Mouse (Mus musculus) layer of hippocampus, adult 11-12 months (tissue): ENCODE data around the gene Ctr9.
A peak's percentile ranks its signal among the peaks of the same experiment; 100 is the strongest.

Source experiments
- DNase-seq: peaks from one replicate; pipeline ENCODE4 v3.0.0; 2022; ENCODE audit warnings: low spot score

Ctr9 gene

DNA sequence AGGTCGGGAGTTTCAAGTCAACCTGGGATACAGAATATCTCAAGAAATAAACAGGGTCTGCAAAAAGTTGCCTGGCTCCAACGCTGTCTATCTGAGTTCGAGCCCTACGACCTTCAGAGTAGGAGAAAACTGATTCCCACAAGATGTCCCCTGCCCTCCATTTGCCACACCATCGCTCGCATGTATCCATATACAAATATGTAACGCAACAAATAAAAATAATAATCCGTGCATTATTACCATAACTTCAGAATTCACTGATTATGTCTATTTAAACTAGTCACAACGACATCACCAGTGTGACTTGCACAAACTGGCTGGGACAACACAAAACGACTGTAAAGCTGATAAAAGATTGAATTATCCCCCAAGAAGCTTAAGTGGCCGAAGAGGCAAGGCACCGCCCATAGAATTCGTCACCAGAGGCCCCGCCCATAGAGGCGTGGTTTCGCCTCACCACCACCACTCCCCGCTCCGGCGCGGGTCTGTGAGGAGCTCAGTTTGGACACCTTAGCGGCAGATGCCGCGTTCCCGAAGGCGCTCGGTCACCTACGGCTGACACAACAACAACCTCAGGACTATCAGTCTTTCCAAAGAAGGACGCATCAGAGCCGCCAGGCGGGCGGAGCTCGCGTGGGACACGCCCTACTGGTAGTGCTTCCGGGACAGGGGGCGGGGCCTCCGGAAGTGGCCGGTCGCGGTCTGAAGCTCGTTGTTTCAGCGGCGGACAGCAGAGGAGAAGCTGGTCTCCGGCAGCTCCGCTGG, at the start of gene Ctr9:
Gene Ctr9 (plus strand): TSS at position 671 of the 765 bp plus-strand sequence.
- DNase-seq, result peak; percentile 94

DNA sequence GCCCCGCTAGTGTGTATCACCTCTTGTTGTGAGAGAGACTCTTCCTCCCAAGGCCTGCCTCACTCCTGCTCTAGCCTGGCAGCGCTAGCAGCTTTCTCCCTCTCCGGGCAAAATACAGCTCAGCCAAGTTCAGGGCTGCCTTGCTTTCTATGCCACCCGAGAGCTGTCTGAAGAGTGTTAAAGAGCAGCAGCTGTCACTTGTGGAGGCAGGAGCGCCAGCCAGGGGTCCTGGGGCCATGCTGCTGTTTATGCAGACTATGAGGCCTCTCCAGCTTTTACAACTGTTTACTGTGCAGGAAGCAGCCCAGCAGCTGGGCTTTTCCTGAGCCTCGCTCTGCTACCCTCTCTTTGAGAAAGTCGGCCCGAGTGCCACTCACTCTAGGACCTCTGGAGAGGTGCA, 47.7 kb upstream of the Ctr9 start:
- no peak for DNase-seq

DNA sequence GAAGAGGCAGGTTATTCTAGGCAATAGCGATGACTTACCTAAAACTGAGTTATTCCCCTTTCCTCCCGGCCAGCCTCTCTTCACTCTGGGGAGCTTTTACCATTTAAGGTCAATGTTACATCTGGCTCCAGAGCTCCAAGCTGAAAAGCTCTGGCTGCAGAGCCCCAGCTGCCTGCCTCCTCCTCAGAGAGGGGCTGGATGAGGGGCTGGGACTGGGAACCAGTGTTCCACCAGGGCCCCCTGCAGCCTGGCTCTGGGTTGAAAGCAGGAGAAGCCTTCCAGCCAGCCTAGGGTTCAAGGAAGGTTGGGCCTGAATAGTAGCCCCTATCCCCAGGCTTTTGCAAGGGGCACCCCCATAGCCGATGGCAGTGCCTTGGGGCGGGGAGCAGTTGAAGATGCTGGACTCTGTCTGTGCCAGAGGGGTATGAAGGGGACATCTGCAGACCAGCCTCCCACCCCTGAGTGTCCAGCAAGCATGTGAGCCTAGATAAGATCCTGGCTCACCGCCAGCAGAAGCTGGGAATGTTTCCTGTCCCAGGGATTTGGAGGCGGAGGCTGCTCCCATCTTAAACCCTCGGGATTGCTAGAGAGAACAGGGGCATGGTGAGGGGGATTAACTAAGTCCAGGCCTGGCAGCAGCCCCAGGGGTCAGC, 46.6 kb upstream of the Ctr9 start, which contains the start of gene Mrvi1:
Gene Mrvi1 (minus strand): TSS at position 409 of the 653 bp plus-strand sequence.
- no peak for DNase-seq

DNA sequence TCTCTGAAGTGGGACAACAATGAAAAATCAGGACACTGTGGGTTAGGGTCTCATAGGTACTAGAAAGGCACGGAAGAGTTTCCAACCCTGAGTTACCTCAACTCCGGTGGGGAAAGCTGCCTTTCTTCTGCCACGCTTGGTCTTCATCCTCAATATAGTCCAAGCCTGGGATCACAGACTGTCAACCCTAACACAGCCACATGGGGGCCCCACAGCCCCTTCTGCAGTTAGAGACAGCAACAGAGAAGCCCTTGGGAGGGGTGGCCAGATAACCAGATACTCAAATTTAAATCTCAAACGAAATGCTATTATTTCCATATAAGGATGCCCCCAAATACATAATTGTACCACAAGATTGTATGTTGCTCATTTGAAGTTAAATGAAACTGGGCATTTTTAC, 46.0 kb upstream of the Ctr9 start:
- DNase-seq, result peak; percentile 62

DNA sequence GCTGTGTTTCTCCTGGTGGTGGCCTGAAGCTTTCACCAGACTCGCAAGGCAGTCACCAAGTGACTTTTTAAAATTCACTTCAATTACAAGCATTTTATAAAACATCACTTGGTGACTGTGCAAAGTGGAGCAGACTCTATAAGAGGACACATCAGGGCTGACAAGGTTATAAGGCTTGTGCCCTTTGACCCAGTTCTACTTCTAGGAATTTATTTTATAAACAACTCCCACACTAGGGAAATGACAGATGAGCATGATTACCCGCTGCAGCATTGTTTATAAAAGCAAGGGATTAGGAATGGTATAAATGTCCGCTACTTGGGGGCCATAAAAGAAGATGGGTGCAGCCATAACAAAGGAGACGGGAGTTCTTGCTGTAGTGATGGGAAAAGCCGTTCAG, 45.1 kb upstream of the Ctr9 start:
- no peak for DNase-seq

DNA sequence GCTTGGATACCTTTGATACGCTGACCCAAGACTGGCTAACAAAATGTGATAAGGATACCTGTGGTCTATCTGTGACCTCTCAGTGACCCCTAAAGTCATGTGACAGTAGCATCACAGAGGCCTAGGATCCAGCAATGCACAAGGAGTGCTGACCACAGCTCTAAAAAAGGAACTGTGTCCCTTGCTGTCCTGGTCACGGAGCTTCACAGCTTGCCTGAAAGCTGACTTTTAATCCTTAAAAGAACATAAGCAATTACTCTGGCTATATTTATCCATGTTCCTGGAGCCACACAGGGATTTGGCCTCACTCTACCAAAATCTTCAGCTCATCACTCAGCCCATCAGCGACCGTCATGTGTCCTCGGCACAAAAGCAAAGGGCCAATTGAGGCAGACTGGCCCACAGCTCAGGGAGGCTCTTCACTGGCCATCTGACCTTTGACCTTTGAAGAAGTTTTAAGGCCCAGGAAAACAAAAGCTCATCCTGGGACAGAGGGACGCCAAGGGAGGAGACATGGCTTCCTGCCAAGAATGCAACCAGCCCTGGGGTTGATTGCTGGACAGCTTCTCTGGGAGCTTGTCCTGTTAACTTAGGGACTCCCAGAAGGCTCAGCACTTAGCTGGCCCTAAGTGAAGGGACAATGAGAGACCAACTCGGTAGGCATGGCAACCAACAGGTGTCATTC, 43.0 kb upstream of the Ctr9 start:
- DNase-seq, result no peak

DNA sequence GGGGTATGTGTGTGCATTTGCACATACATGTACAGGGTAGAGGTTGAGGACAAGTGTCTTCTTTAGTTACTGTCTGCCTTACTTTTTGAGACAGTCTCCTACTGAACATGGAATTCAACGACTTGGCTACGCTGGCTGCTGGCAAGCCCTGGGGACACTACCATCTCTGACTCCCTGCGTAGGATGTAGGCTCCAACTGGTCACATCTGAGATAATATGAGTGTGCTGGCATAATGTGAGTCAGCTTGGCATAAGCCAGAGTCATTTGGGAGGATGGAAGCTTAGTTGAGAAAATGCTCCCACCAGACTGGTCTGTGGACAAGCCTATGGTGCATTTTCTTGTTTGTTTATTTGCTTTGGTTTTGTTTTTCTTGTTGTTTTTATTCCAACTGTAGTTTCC, 40.7 kb upstream of the Ctr9 start:
- peak; percentile 37 for DNase-seq

DNA sequence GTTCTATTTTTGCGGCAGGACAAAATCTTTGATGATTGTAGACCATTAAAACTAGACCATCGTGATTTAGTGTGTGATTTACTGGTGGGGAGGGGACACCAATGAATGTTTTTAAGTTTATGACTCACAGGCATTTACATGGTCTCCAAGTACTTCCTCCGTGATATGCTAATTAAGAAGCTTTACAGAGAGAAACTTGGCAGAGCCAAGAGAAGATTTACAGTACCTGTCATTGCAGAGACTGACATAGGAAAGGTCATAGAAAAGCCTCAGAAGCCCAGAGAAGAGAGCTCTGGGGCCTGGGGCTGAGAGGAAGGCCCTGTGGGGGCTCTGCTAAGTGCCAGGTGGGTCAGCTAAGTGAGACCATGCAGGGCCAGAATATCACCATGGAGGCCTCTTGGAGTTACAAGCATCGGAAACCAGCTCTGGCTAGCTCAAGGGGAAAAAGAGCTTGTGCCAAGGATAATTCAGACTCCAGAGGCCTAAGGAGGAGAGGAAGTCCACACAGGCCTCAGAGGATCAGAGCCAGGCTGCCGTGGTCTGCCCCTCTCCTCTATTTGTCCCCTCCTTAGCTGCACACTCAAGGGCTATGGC, 39.4 kb upstream of the Ctr9 start:
- DNase-seq, result no peak

DNA sequence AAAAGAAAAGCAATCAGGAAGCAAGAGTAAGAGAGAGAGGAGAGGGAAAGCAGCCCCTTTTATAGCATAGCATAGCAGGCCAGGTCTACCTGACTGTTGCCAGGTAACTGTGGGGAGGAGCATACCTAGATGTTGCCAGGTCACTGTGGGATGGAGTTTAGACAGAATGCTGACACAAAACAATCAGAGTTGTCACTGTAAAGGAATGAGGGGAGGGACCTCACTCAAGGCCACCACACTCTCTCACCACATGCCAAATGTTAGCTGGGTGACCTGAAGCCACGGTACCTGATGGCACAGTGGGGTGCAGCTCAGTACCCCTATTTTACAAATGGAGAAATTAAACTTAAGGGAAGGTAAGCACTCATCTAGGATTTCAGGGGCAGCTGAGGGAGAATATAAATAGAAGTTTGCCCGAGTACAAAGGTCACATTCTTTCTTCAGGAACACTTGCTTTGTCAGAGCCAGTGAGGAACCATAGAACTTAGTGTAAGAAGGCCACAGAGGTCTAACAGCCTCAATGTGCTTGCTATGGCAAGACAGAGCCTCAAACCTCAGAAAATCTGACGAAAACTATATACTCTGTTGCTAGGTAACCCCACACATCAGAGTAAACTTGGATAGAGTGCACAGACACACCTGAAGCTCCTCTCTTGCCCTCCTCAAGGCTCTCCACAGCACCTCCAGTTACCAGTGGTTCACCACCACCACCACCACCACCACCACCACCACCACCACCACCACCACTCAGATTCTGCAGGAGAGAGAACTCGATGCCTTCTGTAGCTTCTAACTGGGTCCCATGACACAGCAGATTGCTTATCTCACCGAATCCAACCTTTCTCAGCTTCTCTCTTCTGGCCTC, 38.2 kb upstream of the Ctr9 start:
- no peak for DNase-seq

DNA sequence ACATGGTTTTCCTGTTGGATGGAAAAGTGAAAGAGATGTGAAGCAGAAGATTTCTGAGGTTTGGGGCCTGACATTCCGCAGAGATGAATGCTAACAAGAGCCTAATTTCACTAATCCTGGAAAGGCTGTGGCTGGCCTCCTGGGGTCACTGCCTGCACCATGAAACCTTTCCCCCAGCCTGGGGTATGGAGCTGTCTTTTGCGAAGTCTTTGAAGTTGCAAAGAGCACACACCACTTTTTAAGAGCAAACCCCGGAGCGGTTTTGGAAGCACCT, 37.6 kb upstream of the Ctr9 start:
- DNase-seq, result no peak

DNA sequence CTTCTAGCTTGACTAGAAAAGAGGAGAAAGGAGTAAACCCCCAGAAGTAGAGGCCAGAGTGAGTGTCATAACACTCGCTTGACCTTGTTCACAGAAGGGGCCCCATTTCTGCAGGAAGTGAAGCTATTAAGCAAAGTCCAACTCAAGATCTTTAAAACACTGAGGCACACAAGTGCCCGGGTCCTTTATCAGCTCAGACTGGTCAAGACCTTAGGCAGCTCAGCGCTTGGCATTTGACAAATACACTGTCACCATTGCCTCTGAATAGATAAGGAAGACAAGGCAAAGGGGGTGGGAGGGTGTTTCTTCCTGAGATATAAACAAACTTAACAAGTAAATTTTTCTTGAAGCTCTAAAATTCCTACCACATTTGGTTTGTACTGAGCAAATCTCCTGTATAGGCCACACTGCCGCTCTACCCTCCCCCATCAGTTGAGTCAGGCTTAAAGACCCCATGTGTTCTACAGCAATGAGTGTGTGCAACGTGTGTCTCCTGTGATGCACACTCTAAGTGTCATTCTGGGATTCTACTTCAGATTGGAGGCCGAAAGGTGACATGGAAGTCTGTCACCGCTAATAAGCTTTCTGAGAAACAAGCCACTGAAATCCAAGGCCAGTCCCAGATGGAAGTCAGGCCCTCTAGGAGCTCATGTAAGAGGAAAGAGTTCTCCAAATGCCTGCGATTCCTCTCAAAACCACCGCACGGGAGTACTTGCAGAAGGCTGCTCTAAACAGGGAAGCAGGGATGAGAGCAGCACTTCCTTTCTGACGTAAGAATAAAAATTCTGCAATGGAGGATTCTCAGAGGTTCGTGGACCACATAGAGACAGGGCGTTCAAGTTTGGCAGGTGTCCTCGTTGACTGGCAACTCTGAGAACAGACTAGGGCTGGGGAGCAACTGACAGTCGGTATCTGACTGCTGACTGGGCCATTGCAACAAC, 29.6 kb upstream of the Ctr9 start:
- no peak for DNase-seq

DNA sequence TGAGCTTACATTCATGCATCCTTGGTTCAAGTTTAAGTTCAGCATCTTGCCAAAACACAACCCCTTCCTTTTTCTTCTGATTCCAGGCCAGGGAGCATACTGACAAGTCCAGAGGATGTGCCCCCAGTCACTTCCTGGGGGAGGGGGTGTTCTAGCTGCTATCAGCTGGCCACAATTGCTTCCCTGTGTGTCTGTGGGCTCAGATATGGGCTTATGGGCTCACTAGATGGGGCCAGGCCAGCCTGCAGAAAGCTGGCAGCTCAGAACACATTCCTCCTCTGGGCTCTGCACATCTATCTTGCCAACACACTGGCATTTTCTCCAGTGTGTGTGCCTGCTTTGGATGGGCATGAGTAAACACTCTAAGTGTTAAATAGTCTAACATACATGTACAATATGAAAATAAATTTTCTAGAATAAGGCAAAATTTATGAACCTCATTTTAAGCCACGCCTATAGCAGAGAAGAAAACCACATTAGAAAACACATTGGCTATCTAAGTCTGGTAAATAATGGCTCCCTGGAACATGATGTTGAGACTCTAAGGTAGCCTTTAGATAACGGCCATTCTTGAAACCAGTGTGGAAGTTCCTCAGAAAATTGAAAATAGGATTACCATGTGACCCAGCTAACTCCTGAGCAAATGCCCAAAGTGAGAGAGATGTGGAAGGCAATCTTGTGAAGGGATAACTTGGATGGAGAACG, 24.5 kb upstream of the Ctr9 start:
- DNase-seq, result no peak

DNA sequence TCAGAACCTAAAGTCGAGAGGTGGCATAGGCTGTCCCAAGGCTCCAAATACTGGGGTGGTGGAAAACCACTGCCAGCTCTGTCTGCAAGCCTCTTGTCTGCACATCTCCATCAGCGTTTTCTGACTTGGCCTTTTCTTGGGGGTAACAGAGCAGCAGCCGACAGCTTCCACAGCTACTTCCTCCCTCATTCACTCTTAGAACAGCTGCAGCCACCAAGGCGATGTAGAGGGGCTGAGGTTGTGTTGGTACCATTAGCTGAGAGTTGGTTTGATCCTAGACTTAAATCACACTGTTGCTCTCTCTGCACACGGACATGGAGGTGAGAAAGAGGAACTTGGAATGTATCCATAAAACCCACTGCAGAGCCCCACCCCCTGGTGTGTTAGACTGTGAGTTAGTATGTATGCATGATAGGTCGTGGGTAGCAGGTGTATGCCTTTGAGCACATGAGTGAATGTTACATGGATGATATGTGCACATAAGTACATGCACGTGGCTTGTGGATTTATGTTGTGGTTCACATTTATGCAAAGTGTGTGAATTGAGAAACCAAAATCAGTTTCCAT, 14.6 kb upstream of the Ctr9 start:
- no peak for DNase-seq

DNA sequence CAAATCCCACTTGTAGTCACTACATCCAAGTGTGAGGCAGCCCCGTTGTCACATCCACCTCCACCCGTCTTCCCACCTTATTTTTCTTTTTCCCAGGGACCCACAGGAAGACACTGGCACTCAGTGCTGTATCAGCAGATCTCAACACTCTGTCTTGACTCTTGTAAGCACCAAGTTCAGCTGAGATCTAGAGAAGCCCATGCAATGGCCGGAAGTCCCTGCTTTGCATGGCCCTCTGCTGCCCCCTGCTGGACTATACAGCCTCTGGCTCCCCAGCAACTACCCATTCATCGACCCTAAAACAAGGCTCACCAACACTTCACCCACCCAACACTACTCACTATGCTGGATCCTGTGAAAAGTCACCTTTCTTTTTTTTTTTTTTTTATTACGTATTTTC, 13.9 kb upstream of the Ctr9 start:
- peak; percentile 90 for DNase-seq

DNA sequence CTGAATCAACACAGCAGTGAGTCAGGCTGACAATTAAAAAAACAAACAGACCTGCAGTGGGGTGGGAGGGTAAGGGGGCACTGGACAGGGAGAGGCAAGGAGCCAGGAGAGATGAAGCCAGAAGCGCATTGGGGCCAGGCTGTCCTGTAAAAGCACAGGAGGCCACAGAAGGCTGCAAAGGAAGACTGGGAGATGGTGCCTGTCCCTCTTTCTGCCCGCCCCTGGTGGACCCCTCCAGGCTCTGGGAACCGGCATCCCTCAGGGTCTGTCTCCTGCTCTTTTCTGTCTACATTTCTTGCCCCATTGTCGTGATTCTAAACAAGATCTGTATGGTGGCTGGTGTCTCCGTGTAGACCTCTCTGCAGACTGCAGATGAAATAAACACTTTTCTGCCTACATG, 13.0 kb upstream of the Ctr9 start:
- DNase-seq, result no peak

DNA sequence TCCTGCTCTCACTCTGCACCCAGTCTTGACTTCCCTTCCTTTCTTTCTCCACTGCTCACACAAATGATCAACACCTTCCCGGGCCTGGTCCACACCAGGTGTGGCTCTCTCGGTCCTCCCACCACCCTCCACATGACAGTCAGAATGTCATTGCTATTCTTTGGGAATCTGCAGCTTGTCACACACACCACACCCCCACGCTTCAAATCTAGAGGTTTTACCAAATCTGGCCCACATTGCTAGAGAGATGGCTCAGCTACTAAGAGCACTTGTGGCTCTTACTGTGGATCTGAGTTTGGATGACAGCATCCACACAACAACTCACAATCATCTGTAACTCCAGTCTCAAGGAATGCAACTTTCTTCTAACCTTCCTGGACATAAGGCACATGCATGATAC, 11.8 kb upstream of the Ctr9 start:
- no peak for DNase-seq

DNA sequence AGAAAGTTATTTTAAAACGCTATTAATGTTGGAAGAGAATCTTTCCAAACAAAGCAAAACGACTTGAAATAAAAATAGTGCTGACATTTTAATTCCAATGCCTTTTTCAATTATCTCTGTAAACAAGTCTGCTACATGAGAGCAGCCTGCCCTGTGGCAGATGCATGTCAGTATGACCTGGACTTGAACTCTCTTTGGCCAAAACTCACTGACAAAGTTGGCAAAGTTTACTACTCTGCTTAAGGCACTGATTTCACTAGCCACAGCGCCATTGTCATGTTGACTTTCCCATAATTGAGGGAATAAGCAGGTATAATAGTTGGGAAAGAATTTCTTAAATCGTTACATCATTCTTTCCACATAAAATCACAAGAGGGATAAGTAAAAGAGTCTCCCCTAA, 7.9 kb upstream of the Ctr9 start:
- DNase-seq, result no peak

DNA sequence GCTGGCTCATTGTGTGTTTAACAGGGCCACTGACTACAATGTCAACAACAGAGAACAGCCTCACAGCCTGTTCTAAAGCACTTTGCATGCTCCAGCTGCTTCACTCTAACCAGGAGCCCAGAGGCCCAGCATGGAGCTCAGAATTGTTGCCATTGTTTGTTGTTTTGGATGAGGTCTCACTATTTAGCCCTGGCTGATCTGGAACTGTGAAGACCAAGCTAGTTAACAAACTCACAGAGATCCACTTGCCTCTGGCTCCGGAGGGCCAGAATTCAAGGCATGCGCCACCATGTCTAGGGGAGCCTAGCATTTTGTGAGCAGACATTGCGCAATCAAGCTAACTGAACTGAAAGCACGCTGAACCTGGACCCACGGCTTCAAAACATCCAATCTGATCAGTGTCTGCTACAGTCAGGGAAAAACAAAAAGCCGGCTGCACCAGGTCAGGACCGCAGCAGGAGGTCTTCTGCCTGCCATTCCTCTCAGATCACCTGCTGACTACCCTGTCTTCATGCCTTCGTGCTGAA, 4.6 kb upstream of the Ctr9 start:
- peak; percentile 12 for DNase-seq

DNA sequence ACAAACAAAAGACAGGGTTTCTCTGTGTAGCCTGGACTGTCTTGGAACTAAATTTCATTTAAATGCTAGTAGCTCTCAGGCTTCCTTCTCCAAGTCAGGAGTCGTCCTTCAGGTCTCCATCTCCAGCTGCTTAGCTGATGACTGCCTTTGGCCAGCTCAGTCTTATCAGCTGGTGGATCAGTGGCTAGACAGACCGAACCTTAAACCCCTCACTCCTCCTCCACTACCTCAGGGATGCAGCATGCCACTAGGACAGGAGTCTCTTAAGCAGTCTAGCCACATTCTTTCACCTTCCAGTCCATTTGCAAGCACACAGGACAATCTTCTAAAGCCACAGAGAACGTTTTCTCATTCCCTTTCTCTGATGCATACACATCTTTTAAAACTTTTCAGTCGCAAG, 3.8 kb upstream of the Ctr9 start:
- DNase-seq, result no peak

DNA sequence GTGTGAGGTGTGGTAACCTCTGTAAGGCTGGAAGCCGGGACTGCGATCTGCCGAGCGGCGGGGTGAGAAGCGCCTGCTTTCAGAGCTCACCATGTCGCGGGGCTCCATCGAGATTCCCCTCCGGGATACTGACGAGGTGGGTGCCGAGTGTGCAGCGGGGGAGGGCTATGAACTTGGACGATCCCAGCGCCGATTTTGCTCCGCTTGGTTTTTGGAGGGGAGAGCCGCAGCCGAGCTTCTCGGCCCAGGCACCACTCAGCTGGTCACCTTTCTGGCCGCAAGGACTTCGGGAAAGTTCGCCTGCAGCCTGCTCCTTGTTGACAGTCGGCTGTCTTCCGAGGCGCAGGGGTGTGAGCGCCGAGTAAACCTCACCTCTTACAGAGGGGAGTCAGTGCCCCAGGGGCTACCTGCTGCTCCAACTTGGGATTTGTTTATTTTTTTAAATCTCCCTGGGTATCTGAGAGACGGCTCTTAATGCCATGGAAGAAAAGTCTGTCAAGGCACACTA, 349 bp downstream of the Ctr9 start:
- no peak for DNase-seq
